Mouse (Mus musculus) gastrocnemius, adult 18-20 months (tissue): ENCODE data around the gene Slc12a5. TPM values are rescaled to one million over a fixed set of nuclear protein-coding genes. Genes with fewer than 3 reads are reported as not detected.

Experiments used
- DNase-seq: peaks from one replicate; pipeline ENCODE4 v3.0.0; 2021; ENCODE audit warnings: low spot score
- long read RNA-seq, 2 experiments: library from polyadenylated mRNA; stranded (forward); transcript quantifications; one replicate each; pipeline ENCODE4 v2.0.0; 2021
- total RNA-seq, 2 experiments: library from RNA; stranded (reverse); gene quantifications; 2 replicates each; pipeline ENCODE4 v1.2.3; 2021

Gene Slc12a5
- total RNA-seq, result under 1 TPM; 0.40 to 0.55 TPM
- long read RNA-seq, experiment 1, result 0 reads
- long read RNA-seq, experiment 2, partial matches to known transcripts, result 2 of 2 reads
- long read RNA-seq, experiment 2, other reads (novel, unspliced or antisense), result 0 of 2 reads

DNA sequence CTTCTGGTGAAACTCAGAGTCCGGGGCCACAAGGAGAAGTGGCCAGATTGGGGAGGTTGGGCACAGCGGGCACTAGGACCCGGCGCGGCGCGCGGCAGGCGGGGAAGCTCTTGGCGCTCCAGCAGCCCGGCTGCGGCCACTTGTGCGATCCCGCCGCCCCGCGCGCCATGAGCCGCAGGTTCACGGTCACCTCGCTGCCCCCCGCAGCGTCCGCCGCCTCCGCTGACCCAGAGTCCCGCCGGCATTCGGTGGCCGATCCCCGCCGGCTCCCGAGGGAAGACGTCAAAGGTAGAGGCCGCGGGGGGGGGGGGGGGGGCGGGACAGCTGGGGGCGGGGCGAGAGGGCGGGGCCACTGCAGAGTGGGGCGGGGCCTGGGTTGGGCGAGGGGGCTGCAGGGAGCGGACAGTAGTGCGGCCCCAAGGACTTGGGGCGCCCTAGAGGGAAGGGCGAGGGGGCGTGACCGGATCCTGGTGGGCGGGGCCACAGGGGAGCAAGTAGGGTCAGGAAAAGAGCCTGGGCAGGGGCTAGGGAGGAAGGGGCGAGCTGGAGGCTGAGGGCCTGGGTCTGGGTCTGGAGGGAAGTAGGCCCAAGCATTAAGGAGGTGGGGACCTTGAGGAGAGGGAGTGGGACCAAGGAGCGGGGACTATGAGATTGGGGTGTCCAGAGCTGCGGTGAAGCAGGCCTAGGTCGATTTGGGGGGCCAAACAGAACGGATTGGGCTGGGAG lies at the start of gene Slc12a5:
TSS of gene Slc12a5 (plus strand) at position 87 of the 726 bp plus-strand sequence.
- peak; percentile 14 for DNase-seq

DNA sequence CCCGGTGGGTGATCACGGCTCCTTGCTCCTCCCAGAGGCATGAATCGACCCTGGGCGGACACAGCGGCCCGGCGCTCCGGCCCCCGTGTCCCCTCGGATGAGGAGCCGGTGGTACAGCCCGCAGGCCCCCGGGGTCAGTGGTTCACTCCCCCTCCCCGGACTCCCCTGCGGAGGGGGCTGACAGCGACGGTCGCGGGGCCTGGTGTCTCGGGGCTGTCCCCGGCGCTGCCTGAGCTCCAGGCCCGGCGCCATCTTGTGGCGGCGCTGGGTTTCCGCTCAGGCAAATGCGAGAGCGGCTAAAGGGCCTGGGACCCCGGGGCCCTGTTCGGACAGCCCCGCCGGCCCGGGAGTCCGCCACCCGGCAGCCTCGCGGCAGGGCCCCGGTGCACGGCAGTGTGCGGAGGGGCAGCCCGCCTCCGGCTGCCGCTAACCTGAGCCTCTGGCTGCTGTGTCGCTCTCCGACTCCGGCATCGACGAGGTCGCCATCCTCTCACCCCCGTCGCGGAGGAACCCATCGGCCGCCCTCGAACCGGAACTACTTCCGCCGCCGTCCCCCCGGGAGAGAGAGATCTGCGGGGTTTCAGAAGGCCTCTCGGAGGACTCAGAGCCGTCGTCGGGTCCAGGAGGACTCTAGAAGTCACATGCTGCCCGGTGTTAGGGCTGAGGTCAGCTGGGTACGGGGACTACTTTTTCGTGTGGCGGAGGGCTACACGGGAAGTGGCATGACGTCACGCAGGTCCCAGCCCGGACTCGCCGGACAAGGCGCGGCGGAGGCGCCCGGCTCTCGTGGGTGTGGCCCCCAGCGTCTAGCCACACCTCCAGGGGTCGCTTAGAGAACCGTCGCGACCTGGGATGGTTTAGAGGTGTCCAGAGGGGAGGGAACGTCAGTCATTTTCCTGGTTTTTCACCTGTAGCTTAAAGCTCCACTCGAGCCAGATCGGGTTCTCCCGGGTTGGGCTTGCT lies 49.2 kb upstream of the Slc12a5 start, which contains the start of gene Zfp335:
TSS of gene Zfp335 (minus strand) at position 672 of the 963 bp plus-strand sequence.
- peak; percentile 93 for DNase-seq

DNA sequence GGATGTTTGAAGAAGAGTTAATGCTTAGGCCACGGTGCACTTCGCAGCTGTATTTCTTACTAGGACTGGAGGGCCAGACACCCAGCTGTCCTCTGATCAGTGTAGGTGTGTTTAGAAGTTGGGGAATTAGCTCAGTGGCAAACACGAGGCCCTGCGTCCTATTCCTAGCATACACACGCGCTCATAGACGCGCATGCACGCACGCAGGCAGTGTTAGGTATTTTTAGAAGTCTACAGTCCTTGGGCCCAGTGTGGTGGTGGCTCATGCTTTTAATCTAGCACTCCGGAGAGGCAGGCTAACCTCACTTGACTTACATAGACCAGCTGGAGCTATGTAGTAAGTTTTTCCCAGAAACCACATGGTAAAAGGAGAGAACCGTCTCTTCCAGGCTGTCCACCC lies 48.5 kb upstream of the Slc12a5 start:
- DNase-seq, result peak; percentile 75

DNA sequence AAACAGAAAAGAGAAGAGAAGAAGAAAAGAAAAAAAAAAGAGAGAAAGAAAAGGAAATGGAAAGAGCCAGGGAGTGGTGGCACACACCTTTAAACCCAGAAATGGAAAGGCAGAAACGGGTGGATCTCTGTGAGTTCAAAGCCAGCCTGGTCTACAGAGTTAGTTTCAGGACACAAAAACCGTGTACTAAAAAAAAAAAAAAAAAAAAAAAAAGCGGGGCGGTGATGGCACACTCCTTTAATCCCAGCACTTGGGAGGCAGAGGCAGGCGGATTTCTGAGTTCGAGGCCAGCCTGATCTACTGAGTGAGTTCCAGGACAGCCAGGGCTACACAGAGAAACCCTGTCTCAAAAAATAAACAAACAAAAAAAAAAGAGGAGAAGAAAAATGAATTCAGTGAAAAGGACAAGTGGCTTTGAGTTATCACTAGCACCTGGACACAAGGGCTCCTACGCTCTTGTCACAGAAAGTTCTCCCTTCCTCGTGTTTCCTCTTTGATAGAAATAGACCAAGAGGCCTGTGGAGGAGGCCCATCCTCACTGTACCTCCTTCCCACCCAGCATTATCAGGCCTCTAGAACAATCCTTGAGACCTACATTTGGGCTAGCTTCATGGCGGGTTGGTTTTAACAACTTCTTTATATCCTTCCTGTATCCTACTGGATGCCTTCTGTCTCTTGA lies 47.7 kb upstream of the Slc12a5 start:
- DNase-seq, result no peak

DNA sequence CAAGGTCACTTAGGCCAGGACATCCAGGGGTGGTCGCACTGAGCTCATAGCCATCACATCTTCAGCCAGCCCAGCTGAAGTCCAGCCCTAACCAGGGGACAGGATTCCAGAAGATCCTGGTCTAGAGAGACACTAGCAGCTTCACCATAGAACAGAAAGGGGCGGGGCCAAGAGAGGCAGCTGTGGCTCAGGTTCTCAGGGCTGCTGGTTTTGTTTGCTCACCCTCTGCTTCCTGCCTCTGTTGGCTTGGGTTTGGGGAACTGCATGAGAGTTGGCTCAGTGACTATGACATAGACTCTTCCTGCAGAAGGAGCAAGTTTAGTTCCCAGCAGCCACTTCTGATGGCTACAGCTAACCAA lies 47.2 kb upstream of the Slc12a5 start:
- no peak for DNase-seq

DNA sequence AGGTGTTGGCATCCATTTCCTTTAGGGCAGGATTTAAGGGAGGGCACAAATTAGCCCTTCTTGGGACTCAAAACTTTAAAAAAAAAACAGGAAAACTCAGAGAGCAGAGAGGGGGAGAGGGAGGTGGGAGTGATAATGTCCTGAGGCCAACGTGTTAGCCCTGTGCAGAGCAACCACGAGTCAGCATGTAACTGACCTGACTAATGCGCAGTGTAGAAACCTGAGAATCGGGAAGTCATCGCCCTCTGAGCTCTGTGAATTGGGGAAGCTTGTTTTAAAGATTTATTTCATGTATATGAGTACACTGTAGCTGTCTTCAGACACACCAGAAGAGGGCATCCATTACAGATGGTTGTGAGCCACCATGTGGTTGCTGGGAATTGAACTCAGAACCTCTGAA lies 43.8 kb upstream of the Slc12a5 start:
- no peak for DNase-seq

DNA sequence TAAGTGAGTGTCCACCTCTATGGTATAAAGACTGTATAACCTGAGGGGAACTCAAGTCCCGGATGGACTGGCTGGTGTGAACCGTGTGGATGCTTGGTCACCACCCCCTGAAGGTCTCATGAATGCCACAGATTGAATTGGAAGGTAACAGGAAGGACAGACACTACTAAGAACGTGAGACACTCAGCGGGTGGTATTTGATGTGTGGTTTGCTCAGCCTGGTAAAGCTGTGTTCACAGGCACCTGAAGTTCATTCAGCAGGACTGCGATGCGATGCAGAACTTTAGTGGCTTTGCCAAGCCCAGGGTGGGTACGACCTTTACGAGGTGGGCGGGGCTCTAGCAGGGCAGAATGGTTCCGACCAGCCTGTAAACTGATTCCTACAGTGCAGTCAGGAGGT lies 43.2 kb upstream of the Slc12a5 start:
- DNase-seq, result no peak

DNA sequence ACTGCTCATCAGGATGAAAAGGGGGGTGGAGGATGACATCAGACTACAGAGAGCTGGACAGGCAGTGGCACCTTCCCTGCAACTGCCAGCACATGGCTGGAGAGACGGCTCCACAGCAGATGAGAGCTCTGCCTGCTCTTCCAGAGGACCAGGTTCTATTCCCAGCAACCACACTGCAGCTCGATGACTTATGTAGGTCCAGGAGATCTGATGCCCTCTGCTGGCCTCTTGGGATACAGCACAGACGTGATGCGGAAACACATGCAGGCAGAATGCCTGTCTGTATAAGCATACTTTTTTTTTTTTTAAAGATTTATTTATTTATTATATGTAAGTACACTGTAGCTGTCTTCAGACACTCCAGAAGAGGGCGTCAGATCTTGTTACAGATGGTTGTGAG lies 42.3 kb upstream of the Slc12a5 start:
- DNase-seq, result no peak

DNA sequence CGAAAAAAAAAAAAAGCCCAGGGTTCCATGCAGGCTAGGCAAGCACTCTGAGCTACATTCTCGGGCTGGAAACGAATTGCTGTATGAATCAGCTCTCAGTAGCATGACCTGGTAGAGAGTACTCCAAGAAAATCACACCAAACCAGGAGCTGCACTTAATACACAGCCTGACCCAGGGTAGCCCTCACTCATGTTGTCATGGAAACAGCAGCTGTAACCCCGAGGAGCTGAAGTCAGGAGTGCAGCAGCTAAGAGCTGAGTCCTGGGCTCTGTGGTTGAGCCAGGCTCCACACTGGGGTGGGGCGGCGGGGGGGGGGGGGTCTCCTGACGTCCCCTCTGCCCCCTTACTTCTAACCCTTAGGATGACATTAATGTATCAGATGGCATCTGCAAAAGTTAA lies 38.6 kb upstream of the Slc12a5 start:
- DNase-seq, result no peak

DNA sequence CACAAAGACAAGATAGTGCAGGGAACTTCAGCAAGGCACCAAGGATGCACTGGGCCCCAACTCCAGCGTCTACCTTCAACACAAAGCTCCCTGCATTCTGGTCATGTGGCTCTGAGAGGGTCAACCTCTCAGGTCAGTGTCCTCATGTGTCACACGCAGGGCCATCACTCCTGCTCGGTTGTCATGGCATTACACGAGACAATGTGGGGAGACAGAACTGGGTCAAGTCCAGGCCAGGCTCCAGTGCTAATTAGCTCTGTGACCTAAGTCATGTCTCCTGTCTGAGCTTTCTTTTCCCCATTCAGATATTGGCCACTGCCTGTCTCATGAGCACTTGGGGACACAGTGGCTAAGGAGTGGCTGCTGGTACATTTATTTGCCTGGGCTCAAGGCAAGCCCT lies 37.3 kb upstream of the Slc12a5 start:
- DNase-seq, result no peak

DNA sequence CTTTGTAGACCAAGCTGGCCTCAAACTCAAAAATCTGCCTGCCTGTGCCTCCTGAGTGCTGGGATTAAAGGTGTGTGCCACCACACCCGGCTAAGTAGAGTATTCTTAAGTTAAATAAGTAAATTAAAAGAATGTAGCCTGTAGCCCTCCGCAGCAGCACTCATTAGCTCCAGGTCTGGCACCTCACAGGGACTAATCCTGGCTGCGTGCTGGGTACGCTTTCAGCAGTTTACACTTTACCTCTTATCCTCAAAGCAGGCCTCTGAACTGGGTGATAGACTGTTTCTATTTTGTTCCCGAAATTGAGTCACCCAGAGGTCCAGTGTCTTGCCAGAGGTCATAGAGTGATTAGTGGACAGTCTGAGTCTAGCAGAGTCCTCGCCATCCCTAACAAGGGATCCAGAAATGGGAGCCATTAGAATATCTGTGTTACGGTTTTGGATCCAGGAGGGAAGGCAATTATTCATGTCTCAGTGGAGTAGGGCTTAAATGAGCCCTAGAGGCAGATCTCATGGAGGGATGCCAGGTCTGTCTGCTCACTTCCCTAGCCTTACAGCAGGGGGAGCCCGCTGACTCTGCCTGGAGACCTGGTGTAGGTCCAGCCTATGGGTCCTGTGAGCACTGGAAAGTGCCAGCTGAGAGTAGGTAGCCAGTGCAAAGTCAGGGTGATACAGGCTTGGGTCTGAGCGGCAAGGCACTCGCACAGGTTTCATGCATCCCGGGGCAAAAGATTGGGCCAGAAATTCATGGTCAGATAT lies 36.3 kb upstream of the Slc12a5 start:
- DNase-seq, result peak; percentile 93

DNA sequence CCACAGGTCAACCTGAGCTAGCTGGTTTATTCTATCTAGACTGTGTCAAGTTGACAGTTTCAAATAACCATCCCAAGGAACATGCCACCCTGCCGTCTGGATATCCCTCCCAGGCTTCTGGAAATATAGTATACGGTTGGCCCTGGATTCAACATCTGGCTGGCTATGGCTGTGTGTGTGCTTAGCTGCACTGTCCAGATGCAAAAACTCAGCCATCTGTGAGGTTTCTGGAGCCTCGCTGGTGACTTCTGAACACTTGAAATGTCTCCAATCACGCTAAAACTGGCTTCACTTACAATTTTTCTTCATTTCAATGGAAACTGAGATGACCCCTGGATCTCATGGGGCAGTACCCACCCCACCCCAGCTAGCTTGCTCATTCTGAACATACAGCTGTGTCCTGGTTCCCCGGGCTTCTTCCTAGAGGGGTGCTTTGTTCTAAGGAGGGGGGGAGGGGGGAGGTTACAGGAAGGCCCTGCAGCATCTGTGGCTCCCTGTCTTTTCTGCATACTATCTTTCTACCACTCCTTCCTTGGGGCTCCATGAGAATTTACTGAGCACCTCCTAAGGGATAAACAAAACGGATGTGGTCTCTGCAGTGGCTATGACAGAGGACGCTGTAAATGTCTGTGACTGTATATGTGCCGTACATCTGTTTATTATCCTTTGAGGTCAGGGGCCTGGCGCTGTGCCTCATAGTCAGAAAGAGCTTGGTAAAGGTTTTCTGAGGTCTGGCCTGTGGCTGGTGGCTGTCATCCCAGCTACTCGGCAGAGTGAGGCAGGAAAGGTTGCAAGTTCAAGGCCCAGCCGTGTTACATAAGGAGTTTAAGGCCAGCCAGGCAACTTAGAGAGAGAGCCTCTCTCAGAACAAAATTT lies 29.7 kb upstream of the Slc12a5 start:
- no peak for DNase-seq

DNA sequence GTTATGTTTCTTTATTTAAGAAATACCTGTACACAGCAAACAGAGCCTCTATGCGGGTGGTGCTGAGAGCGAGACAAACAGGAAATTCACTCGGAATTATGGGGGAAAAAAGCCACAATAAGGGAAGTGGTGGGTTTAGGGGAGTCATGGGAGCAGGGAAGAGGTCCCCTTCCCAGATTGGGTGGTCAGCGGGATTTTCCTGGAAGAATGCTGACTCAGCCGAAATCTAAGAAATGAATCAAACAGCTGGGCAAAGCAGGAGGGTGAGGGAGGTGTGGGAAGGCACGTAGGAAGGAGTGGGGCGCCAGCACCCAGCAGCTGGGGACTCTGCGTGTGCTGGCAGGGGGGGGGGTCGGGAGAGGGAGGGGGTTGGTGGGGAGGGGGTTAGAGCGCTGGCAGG lies 27.1 kb upstream of the Slc12a5 start:
- no peak for DNase-seq

DNA sequence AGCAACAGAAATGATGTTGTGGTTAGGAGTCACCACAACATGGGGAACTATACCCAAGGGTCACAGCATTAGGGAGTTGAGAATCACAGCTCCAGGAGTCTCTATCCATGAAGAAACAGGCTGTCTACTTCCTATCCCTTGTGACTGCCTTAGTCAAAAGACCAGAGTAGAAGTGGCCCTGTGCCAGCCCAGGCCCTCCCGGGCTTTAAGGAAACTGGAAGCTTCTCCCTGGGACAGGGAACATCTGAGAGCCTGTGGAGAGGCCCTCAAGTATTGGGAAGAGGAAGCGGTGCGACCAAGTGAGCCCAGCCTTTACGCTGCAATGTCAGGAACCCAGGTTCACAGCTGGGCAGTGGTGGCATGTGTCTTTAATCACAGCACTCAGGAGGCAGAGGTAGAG lies 24.6 kb upstream of the Slc12a5 start:
- no peak for DNase-seq

DNA sequence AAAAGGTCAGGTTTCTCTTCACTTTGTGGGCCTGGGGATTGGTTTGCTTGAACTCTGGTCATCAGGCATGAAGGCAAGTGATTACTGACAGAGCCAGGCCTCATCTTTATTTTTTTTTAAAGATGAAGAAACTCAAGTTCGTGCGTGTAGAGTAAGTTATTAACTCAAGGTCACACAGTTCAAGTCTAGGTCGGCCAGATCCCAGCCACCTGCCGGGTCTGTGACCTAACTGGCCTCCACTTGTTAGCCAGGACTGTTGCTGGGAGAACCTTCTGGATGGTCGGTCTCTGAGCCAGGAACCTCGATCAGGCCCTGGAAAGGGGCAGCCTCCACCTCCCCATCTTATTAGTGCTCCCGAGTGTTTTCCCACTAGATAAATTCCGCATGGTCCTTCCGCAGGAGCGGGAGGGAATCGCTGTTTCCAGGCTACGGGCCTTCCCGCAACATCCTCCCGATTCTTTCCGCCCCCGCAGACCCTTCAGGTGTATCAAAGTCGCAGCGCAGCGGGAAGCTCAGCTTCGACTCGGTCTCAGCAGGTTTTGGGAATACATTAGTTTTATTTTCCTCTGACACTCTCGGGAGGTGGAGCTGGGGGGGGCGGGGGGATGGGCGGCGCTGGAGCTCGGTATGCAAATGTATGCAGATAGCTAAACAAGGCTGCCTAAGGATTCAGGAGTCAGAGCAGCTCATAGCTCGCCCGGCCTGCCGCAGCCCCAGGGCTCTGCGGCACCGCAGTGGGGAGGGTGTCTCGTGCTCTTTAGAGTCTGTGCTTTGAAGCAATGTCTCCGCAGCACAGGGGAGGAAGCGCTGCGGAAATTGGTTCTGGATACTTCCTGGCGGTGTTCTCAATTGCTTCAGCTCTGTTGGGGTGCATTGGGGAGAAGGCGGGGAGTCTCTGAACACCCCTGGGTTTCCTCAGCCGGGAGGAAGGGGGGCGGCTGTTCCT lies 22.2 kb upstream of the Slc12a5 start:
- no peak for DNase-seq

DNA sequence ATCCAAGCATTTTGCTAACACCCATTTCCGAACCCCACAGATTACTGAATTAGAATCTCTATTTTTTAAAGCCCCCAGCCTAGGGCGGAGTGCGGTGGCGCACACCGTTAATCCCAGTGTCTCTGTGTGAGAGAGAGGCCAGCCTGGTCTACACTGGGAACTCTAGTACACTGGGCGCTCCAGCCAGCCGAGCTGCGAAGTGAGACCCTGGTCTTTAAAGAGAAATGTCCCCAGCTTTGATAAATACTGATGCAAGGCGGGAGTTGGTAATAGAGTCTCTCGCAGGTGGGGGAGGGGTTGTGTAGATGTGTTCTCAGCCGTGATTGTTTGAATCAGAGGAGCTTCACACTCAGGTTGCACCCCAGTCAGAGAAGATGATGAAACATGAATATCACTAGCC lies 21.5 kb upstream of the Slc12a5 start:
- no peak for DNase-seq

DNA sequence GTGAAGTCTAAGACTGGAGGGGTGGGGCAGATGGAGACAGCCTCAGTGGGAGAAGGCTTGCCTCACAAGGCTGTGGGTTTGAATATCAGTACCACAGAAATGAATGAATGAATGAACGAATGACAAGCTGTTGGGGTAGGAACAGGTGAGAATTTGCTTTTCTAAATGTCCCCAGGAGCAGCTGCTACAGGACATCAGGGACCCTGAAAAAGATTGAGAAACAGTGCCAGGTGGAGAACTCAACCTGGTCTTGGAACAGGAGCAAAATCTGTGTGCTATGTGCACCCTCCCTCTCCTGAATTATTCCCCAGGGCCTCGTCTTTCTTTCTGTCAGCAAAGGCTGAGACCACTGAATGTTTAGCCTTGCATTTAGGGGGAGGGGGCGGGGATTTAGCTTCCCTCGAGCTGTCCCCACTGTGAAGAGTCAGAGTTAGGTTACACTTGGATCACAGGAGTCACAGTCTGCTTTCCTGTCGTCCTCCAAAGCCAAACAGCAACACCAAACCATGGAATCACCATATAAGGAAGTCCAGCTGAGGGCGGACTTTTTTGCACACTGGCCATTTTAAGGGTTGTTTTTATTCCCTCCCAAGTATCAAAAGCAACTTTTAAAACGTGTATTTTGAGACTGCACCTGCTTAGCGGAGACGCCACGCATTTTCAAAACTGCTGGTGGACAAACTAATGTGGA lies 20.3 kb upstream of the Slc12a5 start, which contains the start of gene Mmp9:
TSS of gene Mmp9 (plus strand) at position 641 of the 691 bp plus-strand sequence.
- DNase-seq, result no peak

DNA sequence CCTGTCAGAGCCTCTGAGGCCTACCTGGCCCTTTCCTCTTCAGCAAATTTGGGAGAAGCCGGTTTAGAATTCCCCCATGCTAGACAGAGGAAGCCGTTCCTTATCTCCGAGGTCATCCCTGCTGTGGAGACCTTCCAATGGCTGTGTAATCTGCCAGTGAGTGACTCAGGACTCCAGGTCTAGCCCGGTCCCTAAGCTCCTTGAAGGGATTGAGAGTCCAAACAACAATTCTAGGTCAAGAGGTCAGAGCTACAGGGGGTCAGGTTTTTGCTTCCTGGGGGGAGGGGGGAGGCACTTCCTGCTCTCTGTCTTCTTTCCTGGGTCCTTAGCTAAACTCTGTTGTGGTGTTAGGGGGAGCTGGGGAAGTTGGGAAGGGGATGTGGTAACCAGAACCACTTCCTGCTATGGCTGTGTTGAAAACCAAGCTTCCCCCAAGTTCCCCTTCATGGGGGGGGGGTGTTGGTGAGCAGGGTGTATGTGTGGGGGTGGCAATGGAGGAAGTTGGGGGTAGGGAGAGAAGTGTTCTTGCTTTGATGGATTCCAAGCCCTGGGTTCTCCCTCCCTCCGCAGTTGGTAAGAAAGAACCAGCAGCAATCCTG lies 17.8 kb upstream of the Slc12a5 start:
- no peak for DNase-seq
